Mouse (Mus musculus): Measurements from ENCODE around the gene Mrpl4.

The Mrpl4 gene

DNA sequence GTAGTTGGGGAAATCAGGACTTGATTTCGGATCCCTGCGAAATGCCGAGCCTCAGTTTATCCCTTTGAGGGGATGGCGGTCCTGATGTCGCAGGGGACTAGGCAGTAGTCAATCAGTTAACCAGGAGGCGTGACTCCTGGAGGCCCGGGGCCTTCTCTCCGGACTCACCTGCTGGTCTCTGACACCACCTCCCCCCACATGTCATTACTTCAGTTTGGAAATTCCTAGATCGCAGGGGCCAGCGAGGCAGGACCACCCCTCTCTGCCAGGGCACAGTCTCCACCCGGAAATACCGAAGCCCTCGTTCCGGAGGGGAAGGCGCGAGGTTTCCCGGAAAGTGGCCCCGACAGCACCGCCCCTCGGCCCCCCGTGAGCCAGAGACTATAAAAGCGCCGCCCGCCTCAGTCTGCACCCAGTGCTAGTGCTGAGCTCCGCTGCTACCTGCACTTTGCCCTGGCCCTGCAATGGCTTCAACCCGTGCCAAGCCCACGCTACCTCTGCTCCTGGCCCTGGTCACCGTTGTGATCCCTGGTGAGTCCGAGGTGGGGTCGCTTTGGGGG lies 13.1 kb downstream of the Mrpl4 start, which contains the start of gene Icam1:
Icam1 (plus strand) TSS at position 415 of the 560 bp plus-strand sequence.
- intact Hi-C loops (cut with DNase I), result no loop called here

GRCm38 (mm10) chr9:21016331-21017176 lies 14.0 kb downstream of the Mrpl4 start:
- intact Hi-C loops (cut with DNase I), result no loop called here

- intact Hi-C loops (cut with DNase I), result no loop called here
Observed at GRCm38 (mm10) chr9:21017177-21017575, 14.6 kb downstream of the Mrpl4 start.

DNA sequence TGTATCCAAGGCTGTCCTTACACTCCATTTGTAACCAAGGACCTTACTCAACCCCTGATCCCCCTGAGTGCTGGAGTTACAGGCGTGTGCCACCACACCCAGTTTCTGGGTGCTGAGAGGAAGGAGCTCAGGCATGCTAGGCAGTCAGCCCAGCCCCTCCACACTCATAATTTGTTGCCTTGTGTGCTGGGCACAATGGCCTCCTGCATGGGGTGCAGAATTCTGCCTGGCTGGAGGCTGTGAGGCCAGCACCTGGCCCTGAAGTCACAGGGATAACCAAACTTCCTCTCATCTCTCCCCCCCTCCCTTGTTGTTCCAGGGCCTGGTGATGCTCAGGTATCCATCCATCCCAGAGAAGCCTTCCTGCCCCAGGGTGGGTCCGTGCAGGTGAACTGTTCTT lies 16.1 kb downstream of the Mrpl4 start:
- intact Hi-C loops (cut with DNase I), result no loop called here

- intact Hi-C loops (cut with DNase I), result no loop called here
Observed at GRCm38 (mm10) chr9:21021363-21021762, 18.8 kb downstream of the Mrpl4 start.

DNA sequence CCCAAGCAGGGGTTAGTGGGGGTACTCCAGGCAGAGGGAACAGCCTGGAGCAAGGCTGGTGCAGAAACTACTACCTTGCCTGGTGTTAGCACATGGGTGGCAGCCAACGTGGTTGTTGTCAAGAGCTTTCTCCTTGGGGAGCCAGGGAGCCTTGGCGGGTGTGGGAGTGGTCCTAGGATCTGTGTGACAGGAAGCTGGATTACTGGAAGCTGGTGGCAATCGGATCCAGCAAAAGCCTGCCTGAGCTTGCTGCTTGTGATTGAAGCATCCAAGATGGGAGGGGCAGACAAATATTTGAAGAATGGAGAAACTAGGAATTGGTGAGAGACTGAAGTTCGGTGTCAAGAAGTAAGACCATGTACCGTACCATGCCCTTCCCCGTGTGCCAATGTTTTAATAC lies 19.8 kb downstream of the Mrpl4 start:
- intact Hi-C loops (cut with DNase I), result no loop called here

- intact Hi-C loops (cut with DNase I), result no loop called here
Observed at GRCm38 (mm10) chr9:21022726-21023125, 20.2 kb downstream of the Mrpl4 start.

GRCm38 (mm10) chr9:21025258-21025810 lies 22.8 kb downstream of the Mrpl4 start:
- intact Hi-C loops (cut with DNase I), result no loop called here

DNA sequence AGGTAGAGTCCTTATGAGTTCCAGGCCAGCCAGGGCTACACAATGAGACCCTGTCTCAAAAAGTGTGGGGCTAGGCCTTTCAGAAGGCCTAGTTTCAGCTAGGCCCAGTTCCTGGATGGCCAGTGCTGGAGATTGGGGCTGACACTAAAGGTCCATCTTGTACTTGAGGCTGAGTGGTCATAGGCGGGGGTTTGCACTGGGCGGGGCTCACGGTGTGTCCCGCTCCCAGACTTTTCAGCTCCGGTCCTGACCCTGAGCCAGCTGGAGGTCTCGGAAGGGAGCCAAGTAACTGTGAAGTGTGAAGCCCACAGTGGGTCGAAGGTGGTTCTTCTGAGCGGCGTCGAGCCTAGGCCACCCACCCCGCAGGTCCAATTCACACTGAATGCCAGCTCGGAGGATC lies 24.3 kb downstream of the Mrpl4 start:
- intact Hi-C loops (cut with DNase I), result no loop called here

DNA sequence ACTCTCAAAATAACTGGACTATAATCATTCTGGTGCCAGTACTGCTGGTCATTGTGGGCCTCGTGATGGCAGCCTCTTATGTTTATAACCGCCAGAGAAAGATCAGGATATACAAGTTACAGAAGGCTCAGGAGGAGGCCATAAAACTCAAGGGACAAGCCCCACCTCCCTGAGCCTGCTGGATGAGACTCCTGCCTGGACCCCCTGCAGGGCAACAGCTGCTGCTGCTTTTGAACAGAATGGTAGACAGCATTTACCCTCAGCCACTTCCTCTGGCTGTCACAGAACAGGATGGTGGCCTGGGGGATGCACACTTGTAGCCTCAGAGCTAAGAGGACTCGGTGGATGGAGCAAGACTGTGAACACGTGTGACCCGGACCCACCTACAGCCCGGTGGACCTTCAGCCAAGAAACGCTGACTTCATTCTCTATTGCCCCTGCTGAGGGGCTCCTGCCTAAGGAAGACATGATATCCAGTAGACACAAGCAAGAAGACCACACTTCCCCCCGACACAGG lies 25.3 kb downstream of the Mrpl4 start:
- intact Hi-C loops (cut with DNase I), result no loop called here

- intact Hi-C loops (cut with DNase I), result no loop called here
Observed at GRCm38 (mm10) chr9:21028560-21029110, 26.1 kb downstream of the Mrpl4 start.

DNA sequence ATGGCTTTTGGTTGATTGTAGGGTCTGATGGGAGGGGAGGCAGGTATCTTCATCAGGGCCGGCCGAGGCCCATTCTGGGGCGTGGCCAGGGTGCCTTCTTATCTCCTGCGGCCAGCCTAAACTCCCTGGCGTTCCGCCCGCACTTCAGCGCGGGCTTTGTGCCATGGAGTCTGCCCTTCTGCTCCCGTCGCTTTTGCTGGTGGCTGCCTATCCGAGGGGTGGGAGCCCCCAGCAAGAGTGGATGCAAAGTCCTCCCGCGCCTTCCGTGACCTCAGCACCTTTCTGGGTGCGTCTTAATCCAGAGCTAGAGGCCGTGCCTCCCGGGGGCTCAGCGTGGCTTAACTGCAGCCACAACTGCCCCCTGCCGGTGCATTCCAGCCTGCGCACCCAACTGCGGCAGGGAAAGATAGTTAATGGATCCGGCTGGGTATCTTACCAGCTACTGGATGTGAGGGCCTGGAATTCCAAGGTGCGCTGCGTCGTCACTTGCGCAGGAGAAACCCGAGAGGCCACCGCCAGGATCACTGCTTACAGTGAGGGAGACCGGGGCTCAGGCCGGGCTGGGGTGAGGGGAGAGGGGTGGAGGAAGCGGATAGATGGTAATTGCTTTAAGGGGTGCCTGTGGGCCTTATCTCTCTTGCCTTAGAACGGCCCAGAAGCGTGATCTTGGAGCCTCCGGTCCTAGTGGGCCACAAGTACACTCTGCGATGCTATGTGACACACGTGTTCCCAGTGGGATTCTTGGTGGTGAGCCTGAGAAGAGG lies 26.9 kb downstream of the Mrpl4 start, which contains the start of gene Icam4:
Icam4 (plus strand) TSS at position 83 of the 764 bp plus-strand sequence.
- intact Hi-C loops (cut with DNase I), result loop anchor here (5.0 kb wide), 1 partner anchor 108 kb away; no protein-coding TSS in a partner anchor

DNA sequence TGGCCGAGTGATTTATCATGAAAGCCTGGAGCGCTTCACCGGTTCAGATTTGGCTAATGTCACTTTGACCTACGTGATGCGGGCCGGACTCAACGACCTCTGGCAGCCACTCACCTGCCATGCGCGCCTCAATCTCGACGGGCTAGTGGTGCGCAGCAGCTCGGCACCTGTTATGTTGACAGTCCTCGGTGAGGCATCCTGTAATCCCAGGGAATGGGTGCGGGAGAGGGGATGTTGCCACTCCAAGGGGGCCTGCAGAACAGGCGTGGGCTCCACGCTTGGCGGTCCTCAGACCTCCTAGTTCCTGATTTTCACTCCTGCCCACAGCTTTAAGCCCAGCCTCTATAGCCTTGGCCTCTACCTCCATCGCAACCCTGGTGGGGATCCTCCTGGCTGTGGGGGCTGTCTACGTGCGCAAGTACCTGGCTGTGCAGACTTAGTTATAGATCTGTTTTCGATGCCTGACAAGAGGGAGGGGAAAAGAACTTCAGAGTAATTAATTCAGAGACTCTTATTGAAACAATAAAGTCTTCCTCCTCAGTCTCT lies 27.6 kb downstream of the Mrpl4 start:
- intact Hi-C loops (cut with DNase I), result loop anchor here (5.0 kb wide), 1 partner anchor 107 kb away; no protein-coding TSS in a partner anchor

- intact Hi-C loops (cut with DNase I), result loop anchor here (5.0 kb wide), 1 partner anchor 106 kb away; no protein-coding TSS in a partner anchor
Observed at GRCm38 (mm10) chr9:21030781-21031250, 28.3 kb downstream of the Mrpl4 start.

GRCm38 (mm10) chr9:21031251-21031895 lies 28.8 kb downstream of the Mrpl4 start:
- intact Hi-C loops (cut with DNase I), result loop anchor here (5.0 kb wide), 1 partner anchor 106 kb away; no protein-coding TSS in a partner anchor

DNA sequence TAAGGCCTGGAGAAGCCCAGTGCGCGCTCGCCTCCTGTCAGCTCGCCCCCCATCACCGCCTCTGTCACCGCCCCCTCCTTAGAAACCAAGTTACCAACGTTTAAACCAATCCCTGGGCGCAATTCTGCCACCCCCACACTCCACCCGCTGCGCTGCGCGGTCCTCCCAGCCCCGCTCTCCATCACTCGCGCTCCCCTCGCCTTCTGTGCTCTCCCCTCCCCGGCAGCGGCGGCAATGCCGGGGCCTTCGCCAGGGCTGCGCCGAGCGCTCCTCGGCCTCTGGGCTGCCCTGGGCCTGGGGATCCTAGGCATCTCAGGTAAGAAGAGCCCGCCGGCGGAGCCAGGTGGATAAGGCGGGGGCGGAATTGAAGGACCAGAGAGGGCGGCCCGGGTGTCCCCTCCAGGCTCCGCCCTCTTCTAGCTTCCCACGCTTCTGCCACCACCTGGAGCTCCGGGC lies 29.4 kb downstream of the Mrpl4 start, which contains the start of gene Icam5:
Icam5 (plus strand) TSS at position 178 of the 456 bp plus-strand sequence.
- intact Hi-C loops (cut with DNase I), result loop anchor here (5.0 kb wide), 1 partner anchor 105 kb away; no protein-coding TSS in a partner anchor

- intact Hi-C loops (cut with DNase I), result loop anchor here (5.0 kb wide), 1 partner anchor 105 kb away; no protein-coding TSS in a partner anchor
Observed at GRCm38 (mm10) chr9:21032491-21032890, 30.0 kb downstream of the Mrpl4 start.

- intact Hi-C loops (cut with DNase I), result loop anchor here (5.0 kb wide), 1 partner anchor 104 kb away; no protein-coding TSS in a partner anchor
Observed at GRCm38 (mm10) chr9:21033136-21033535, 30.6 kb downstream of the Mrpl4 start.

- intact Hi-C loops (cut with DNase I), result loop anchor here (5.0 kb wide), 1 partner anchor 103 kb away; no protein-coding TSS in a partner anchor
Observed at GRCm38 (mm10) chr9:21034481-21035085, 32.0 kb downstream of the Mrpl4 start.

All from adrenal gland (tissue).